Mouse (Mus musculus) frontal cortex, postnatal 14 days (tissue): ENCODE measurements at regions not wholly inside any gene's neighbourhood (a gene's known extent, or its start where the extent isn't known, plus 50 kb on each side); places are given as distances from the start of the nearest gene placed in this dataset.

Experiments used
- DNase-seq, 2 experiments: peaks; one replicate each; pipeline ENCODE4 v3.0.0; 2022; ENCODE audit warnings: low spot score in 2 of 2

DNA sequence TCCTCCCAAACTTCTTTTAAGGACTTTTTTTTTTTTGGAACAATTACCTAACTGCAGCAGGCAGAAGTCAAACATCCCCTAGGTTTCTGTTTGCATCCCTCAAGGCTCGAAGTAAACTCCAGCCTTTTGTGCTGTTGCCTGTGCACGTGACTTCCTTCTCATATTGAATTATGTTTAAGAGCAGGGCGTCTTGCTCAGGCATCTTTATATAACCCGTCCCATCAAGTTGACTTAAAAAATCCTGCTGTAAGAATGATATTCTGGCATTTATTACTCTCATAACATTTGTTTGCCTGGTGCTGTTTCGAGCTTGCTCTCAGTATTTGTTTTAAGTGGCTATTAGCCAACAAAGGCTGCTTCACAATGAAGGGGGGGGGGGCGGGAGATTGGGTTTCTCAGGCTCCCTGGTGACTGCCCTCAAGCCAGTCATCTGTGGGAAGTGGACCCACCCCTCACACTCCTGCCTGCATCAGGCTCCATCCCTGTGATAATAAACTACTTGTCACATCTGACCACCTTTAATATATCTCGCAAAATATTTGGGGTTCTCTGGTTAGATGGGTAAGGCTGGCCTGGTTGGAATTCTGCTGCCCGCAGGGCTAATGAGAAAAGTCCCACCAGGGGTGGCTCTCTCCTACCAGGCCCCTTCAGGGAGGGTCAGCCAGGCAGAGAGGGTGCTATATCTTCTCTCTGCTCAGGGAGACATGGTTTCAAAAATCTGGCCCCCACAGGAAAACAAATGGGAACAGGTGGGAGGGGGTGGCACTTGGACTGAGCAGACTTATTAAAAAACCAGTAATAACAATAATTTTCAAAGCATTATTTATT, 277.1 kb upstream of the Atp5g3 start:
- no peak for DNase-seq

DNA sequence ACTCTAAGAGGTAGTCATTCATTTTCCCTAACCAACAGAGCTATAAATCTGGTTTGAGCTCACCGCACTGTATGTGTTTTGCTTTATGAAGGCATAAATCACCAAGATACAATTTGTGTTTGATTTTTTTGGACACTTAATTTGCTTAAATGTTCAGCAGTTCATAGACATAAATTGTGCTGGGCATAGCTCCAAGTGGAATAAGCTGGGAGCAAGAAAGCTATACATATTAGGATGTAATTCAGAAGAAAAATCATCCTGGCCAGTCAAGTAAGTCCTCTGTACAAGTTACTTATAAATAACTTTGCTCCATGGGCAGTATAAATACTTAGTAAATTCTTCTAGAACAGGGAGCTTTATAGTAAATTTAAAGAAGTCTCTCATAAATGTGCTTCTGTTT, 267.0 kb upstream of the Atp5g3 start:
- no peak for DNase-seq

DNA sequence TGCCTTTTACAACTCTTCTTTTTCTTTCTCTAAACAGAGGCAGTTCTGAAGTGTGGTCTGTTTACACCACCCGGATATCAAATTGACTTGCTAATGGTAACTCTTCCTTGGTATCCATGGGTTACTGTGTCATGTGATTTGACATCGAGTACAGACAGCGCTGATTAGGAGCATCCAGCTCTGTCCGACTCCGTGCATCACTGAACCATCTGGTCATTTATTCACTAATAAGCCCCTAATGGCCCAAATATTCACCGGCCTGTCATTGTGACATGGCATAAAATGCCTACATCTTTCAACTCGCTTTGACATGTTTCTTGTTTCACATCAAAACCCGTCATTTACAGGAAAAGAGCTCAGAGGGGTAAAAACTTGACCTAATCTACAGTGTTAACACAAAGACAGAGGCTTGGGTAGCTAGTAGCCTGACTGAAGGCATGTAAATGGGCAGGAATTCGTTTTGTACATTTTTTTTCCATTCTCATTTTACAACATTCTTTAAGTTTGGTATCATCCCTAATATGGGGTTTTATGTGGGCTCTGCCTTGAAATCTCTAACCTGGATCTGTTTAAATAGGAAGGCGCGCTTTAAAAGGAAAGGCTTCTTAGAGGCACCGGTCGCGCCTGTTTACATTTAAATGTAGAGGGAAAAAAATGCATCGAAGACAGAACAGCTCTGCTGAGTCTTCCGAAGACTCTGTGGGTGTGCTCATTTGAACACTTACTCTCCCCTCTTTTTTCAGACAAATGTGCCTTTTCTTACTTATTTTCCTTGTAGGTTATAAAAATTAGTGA, 257.8 kb upstream of the Atp5g3 start:
- no peak for DNase-seq

DNA sequence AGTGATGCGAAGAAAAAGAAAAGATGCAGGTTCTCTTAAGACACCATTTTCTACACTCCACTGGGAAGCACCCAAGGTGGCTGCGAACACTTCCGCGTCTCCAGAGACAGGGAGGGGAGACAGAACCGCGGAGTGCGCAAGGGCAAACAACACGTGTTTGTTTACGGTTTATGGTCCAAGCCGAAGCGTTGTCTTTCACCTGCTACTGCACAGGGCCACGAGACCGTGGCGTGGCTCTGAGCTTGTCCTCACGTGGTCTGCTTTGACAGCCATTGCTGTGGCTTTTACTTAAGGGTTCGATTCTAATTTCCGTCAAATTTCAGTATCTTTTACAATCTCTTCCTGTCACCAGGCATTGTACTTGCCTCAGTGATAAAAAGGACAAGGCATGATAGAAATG, 257.2 kb upstream of the Atp5g3 start:
- no peak for DNase-seq

DNA sequence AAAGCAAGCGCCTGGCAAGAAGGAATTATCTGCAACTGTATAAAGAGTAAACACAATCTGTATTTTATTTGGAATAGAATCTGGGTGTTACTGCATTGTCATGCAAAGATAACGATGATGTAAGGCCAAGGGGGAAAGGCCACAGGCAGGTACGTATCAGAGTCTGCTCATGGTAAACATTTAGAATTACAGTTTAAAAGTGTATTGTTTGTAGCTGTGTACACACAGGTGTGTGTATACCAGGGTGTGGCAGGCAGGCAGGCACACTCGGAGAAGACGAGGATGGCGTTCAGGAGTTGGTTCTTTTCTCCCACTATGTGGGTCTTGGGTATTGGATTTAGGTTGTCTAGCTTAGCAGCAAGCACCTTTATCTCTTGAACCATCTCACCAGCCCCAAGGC, 242.9 kb upstream of the Atp5g3 start:
- DNase-seq = no peak

DNA sequence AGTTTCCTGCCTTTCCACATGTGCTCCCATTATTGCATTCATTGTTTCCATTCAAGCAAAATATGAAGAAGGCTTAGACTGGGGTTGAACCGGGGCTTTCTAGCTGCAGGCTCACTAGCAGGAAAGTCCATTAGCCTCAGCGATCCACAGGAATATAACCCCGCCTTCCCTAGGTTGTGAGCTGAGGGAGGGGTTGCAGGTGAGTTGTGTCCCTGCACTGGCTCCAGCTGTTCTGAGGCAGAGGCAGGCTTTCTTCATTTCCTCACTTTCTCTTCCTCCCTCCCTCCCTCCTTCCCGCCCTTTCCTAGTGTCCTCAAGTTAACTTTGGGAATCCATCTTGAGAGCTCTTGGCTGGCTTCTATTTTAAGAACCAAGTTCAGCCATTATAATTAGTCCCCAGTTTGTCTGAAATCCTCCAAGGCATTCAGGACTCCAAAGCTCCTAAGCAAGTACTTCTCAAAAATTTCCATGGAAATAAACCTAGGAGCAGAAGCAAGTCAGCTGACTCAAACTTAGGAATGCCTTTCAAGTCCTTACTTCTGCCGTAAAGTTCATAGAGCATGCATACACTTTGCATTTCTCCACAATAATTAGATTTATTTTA, 242.2 kb upstream of the Atp5g3 start:
- DNase-seq = no peak

DNA sequence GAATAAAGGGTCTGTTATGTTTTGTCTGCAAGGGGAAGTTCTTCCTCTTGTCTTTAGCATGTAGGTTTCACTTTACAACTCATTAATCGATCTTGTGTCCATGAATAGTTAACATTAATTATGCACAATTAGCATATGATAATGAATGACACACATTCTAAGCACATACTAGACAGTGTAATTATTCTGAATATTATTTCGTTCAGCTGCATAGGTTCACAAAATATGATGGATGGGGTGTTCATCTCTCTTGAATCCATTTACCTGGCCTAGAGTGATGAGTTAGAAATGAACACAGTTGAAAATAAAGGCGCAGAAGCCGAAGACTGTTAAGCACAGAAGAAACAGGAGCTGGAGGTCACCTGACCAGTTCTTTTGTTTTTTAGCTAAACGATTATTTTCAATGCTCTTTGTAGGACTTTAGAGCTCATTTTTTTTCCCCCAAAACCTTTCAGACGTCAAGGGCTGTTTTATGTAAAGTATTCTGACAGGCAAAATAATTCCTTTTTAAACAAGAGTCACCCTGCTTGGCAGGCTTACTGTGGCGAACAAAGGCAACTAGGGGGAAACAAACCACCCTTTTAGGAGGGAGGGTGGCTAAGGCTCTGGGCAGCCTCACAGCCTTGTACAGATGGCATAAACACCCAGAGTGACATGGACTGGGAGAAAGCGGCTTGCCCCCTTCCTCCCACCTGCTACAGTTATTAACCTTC, 241.6 kb upstream of the Atp5g3 start:
- no peak for DNase-seq

DNA sequence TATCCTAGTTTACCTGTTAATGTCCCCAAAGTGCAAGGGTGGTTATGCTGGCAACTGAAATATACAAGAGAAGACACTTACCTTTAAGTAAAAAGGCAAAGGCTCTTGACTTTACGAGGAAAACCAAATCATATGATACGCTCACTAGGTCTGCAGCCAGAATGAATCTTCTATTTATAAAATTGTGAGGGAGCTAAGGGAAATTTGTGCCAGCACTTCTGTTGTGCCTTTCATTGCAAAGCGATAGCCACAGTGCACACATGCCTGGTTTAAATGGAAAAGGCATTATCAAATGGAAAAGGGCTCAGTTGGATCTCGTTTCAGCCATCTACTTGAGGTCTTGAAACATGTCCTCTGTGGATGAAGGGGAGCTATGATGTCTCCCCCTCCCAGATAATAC, 236.1 kb upstream of the Atp5g3 start:
- no peak for DNase-seq

DNA sequence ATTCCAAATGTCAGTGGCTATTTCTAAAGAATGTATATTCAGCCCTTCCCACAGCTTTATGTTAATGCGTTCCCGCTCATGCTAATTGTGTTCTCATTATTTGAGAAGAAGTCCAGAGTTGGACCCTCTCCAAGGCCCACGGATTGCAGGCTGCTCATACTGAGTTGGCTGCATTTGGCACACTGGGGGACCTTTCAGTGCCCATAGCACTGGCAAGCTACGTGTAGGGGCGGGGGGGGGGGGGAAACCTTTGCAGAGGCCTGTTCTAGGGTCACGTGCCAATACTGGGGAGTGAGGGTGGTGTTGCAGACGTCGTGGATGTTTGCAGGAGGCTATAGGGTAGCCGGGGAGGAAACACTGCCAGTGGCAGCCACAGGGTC, 225.5 kb upstream of the Atp5g3 start:
- DNase-seq = no peak

DNA sequence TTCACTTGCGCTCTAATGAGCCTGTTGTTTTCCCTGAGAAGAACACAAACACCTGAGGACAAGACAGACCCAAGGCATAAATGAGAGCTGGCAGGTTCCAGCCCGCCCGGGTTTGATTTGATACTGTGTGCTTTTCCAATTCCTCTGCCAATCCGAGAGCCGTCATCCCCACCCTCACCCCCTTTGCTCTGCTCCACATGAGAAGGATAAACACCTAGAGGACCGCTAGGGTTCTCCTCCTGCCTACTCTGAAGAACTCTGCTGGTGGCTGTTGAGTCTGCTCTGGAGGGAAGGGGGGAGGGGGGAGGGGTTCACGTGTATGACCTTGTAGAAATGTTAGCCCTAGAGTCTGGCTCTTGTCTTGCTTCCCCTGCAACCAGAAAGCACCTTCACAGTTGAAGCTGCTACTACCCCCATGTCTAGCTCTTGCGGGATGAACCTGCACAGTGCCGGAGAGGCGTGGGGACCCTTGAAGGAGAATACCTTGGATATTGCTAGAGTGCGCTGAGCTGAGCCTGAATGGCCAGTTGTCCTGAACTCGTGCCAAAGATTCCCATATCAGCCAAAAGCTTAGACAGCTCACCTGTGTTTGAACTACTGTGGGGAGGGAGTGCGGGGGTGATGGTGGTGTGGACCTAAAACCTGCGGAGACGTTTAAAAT, 225.0 kb upstream of the Atp5g3 start:
- DNase-seq = no peak

DNA sequence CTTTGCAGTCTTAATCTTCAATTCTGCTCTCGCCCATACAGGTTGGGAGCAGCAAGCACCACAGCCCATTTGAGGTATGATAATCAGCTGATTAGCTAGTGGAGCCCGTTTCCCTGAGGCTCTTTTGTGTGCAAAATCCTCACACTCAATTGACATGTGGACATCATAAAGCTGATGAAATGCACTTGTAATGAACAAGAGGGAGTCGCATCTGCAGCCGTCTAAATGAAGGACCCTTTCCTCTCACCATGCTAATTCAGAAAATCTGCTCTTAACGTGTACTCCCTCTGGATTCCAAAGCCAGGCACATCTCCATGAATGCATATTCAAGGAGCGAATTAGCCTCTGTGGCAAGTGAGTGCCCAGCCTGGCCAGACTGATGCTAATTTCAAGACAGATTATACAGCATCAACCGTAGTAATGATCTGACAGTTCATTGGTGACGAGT, 219.0 kb upstream of the Atp5g3 start:
- no peak for DNase-seq

DNA sequence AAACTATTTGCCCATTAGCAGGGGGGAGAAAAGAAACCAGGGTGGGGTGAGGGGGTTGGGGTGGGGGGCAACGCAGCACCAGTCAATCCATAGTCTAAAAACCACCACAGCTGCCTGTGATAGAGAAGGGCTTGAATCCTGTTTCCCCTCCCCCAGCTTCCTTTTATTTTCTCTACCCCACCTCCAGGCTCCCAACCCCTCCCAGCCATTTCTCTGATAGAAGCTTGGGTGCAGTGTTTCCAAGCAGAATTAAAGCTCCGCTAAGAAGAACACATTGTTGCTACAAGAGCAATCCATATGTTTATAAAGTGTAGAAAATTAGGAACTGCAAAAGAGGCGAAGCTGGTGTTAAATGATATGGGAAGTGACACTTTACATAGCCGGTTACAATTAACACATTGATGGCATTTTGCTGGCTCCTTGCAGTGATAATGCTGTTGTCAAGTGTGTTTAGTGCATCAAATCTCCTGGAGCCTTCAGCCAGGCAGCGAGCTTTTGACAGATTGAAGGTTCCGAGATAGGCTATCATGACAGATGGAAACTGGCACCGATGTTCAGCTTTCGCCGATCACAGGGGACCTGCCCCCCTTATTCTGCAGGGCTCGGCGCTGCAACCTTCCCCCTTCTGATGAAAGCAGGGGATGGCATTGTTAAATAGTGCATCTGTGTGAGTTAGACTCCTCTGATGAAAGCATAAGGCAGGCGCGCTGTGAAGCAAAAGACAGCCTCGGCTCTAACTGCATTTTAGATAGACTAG, 217.8 kb upstream of the Atp5g3 start:
- no peak for DNase-seq

DNA sequence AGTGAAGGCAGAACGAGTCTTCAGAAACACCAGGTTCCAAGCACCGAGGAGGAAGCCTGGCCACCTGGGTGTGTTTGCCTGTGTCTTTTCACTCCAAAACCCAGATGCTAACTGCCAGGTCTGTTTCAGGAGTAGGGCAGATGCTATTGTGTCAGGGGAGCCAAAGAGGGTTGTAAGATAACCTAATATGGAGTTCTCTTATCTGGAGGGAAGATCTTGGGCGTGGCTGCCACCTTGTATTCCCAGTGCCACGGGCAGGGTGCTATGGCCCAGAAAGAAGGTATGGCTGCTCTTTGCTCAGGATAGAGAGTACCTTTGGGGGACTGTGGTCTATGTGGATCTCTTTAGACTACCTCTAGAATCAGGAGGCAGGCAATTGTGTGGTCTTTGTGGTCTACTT, 216.0 kb upstream of the Atp5g3 start:
- no peak for DNase-seq

DNA sequence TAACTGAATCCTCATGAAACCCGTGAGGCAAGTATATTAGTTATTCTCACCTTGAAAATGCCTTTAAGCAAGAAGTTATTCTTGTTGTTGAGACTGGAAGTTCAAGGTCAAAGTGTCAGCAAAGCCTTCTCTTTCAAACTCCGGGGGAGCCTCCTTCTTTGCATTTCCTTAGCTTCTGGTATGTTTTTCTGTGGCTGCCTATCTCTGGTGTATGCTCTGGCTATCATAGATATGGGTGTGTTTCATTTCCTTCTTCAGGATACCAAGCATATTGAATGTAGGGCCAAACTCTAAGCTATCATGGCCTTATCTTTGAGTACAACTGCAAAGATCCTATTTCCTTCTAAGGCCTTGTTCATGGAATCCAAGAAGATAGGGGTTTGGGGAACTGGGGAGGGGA, 213.1 kb upstream of the Atp5g3 start:
- DNase-seq = no peak

DNA sequence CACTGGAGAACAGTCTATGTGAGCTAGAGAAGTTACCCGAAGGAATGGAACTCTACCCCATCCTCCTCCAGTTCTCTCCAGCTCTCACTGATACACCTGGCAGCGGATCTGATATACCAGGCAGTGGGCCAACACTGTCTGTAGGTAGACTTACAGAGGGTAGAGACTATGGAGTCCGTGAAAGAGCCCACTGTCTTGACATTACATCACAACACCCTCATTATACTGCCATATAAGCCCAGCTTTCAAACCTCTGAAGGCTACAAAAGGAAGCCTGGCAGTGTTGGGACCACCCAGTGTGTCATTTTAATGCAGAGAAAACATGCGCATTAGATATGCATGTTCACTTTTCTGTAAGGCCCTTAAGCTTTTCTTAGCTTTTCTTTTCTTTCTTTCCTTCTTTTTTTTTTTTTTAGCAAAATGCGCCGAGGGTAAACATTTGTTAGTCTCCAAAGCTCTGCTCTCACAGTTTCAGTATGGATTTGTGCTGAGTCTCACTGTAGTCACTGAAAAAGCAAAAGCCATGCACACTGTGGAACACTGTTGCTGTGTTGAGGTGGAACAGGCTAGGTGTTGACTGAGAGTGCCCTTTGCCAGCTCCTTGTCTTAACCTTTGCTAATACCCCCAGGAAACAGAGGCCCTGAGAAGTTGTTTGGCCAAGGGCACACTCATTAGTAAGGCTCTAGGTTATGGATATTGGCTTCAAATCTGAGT, 212.4 kb upstream of the Atp5g3 start:
- no peak for DNase-seq

DNA sequence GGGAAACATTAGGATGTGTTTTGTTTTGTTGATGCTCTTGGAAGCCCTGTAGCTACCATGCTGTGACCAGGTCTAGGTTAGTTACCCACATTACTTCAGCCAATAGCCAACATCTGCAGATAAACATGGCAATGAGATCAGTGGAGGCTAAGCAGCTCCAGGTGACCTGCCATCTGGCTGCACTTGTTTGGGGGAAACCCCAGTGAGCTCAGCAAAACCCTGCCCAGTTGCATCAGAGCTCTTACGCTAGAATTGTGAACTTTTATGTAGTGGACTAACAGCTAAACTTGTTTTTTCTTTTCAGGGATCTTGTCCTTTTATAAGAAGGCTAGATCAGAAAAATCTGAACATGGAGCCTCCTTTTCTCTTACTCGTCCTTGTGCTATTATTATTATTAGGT, 211.8 kb upstream of the Atp5g3 start:
- DNase-seq = no peak

DNA sequence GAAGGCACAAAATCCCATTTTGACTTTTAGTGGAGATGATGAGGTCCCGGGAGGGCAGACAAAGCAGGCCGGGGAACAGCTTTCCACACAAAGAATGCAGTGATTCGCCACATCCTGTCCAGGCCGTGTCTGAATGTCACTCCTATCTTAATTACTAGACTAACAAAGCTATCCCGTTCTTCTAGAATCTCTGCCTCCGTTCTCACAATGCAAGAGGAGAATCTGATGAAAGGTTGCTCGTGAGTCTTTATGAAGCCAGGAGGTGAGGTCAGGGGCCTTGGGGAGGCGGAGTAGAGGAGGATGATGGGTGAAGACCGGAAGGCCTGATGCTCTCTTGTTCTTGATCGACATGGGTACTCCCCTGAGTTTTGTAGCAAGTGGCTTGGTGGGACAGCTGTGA, 208.9 kb upstream of the Atp5g3 start:
- DNase-seq = no peak

DNA sequence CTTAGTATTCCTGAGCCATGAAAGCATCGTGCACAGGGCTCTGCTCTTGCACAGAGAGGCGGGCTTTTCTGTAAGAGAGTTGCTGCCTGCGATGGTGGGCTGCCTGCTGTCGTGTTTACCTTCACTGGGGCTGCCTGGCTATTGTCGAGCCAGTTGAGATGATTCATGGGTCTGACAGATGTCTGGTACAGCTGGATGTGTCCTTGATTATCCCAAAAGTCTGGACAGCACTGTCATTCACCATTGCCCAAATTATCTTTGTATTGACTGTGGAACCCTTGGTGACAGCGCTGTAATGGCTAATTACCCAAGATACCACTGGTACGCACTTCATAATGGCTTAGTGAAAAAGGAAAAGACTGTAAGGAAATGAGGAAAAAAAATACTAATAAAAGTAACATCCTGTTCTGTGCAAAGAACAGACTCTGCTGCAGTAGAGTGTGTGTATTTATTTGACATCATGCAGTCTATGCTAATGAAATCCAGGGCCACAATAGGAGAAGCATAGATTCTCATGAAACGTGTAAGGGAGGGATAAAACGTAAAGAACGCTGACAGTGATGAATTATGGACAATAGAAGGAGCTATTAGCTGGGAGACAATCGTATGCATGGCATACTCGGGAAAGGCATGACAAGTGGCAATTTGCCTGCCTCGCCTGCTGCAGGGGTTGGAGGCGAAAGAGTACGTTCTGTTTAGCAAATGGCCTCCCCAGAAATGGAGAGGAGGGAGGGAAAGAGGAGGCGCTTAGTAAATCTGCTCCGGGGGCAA, 208.2 kb upstream of the Atp5g3 start:
- no peak for DNase-seq

DNA sequence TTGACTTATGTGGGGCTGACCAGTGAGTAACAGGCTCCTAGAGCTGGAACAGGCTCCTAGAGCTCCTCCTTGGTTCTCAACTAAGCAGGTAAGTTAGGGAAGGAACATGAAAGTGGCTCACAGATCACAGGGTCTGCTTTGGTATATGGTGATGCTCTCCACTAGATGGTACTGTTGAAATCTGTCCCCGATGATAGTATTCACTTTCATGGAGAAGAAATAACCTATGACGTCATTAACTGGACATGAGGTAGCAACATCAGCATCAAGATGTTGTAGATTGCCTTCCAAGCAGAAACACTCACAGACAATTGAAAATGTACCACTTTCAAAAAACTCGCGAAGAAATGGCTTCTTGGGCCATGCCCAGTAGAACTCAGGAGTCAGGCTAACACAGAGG, 195.3 kb upstream of the Atp5g3 start:
- no peak for DNase-seq
